ENCODE assay signal across 13 mouse cellular contexts in the genomic region with DNA sequence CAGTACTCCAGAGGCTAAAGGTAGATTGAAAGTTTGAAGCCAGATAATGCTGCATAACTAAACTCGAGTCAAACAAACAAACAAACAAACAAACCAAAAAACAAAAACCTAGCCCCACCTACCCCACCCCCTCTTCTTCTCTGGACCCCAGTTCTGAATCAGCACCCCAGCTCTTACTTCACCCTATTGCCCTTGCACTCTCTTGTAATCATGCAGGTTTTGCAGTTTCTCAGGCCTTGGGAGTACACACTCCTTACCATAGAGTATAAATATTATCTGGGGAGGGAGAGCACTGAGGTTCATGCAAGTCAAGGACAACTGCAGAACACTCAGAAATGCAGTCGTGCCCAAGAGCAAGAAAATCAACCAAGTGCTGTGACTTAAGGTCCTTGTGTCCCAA. TPM values are rescaled to one million over a fixed set of nuclear protein-coding genes. Genes with fewer than 3 reads are reported as not detected.
DNase-seq lines count a peak whose midpoint lies in the region; ATAC-seq lines count a peak whose summit lies in the region.
"Had no signal": no experiment of that assay in that cellular context is flagged by ENCODE, and none has a peak within 500 bp of the region (broad histone marks: within the 10 kb centered on the region; RNA-seq: fewer than 3 reads in every experiment).

No protein-coding gene starts in this region.

- H3K4me2 ChIP-seq in liver, embryonic 12.5 days, result no peak overlapping the region
- no peak overlapping the region for H3K4me2 ChIP-seq in forebrain, embryonic 11.5 days (ENCODE audit: low read depth, low read length, severe bottlenecking)
- no peak overlapping the region for H3K4me2 ChIP-seq in hindbrain, embryonic 12.5 days (replicated peaks)
- H3K4me2 ChIP-seq in midbrain, embryonic 12.5 days (replicated peaks), result no peak overlapping the region

- H3K27ac ChIP-seq in liver, embryonic 12.5 days, result peak overlapping the region; percentile 79; the same call in 1 of the 2 replicates
- peak overlapping the region; percentile 92 for H3K27ac ChIP-seq in forebrain, embryonic 11.5 days (ENCODE audit: low read depth, low read length)
- H3K27ac ChIP-seq in hindbrain, embryonic 12.5 days, result 0 out of 2 replicates have a peak overlapping the region, but pooled peaks have one; percentile 30
- peak overlapping the region; percentile 91 for H3K27ac ChIP-seq in midbrain, embryonic 12.5 days (replicated peaks)

- WGBS in liver, embryonic 12.5 days (ENCODE audit: insufficient replicate concordance), result 77% methylated on average over 2 of the region's 2 CpGs
- 93% methylated on average over 2 of the region's 2 CpGs for WGBS in forebrain, embryonic 11.5 days
- 96% methylated on average over 2 of the region's 2 CpGs for WGBS in hindbrain, embryonic 12.5 days
- 98% methylated on average over 2 of the region's 2 CpGs for WGBS in midbrain, embryonic 12.5 days

- H3K36me3 ChIP-seq in liver, embryonic 12.5 days, result peaks cover 37% of the 10 kb centered on the region
- H3K36me3 ChIP-seq in forebrain, embryonic 11.5 days (ENCODE audit: control insufficient read depth, insufficient read depth, low read length), result no peaks in the 10 kb centered on the region; the same call in 1 of the 2 replicates
- 0 out of 2 replicates have a peak, but pooled peaks cover 4% of the 10 kb centered on the region for H3K36me3 ChIP-seq in hindbrain, embryonic 12.5 days
- H3K36me3 ChIP-seq in midbrain, embryonic 12.5 days, result no peaks in the 10 kb centered on the region

- H3K9ac ChIP-seq in liver, embryonic 12.5 days, result no peak overlapping the region
- H3K9ac ChIP-seq in forebrain, embryonic 11.5 days (ENCODE audit: low read length), result no peak overlapping the region
- H3K9ac ChIP-seq in hindbrain, embryonic 12.5 days, result no peak overlapping the region
- no peak overlapping the region for H3K9ac ChIP-seq in midbrain, embryonic 12.5 days (replicated peaks)

- no peak for ATAC-seq in liver, embryonic 12.5 days
- ATAC-seq in forebrain, embryonic 11.5 days (replicated peaks; ENCODE audit: low FRiP score), result no peak
- no peak for ATAC-seq in hindbrain, embryonic 12.5 days (ENCODE audit: low FRiP score)
- ATAC-seq in midbrain, embryonic 12.5 days (ENCODE audit: low FRiP score, low read depth), result no peak

- H3K27me3 ChIP-seq in liver, embryonic 12.5 days (replicated peaks), result no peaks in the 10 kb centered on the region
- no peaks in the 10 kb centered on the region for H3K27me3 ChIP-seq in forebrain, embryonic 11.5 days (ENCODE audit: control insufficient read depth, insufficient read depth, low read length)
- no peaks in the 10 kb centered on the region for H3K27me3 ChIP-seq in hindbrain, embryonic 12.5 days
- no peaks in the 10 kb centered on the region for H3K27me3 ChIP-seq in midbrain, embryonic 12.5 days

- H3K4me1 ChIP-seq in liver, embryonic 12.5 days, result peaks cover 37% of the 10 kb centered on the region
- H3K4me1 ChIP-seq in forebrain, embryonic 11.5 days (replicated peaks; ENCODE audit: control insufficient read depth, insufficient read depth, low read length), result peaks cover 7% of the 10 kb centered on the region; the same call in 1 of the 2 replicates
- peaks cover 17% of the 10 kb centered on the region for H3K4me1 ChIP-seq in hindbrain, embryonic 12.5 days
- H3K4me1 ChIP-seq in midbrain, embryonic 12.5 days, result peaks cover 27% of the 10 kb centered on the region

- no peak overlapping the region for H3K4me3 ChIP-seq in liver, embryonic 12.5 days
- 0 out of 2 replicates have a peak overlapping the region, but pooled peaks have one; percentile 94 for H3K4me3 ChIP-seq in forebrain, embryonic 11.5 days (ENCODE audit: low read depth, low read length)
- H3K4me3 ChIP-seq in hindbrain, embryonic 12.5 days, result no peak overlapping the region
- no peak overlapping the region for H3K4me3 ChIP-seq in midbrain, embryonic 12.5 days

- no peaks in the 10 kb centered on the region for H3K9me3 ChIP-seq in liver, embryonic 12.5 days (replicated peaks)
- no peaks in the 10 kb centered on the region for H3K9me3 ChIP-seq in forebrain, embryonic 11.5 days (ENCODE audit: control insufficient read depth, low read length)
- no peaks in the 10 kb centered on the region for H3K9me3 ChIP-seq in hindbrain, embryonic 12.5 days (replicated peaks)
- H3K9me3 ChIP-seq in midbrain, embryonic 12.5 days, result no peaks in the 10 kb centered on the region

- no peak for DNase-seq in liver
- DNase-seq in forebrain, embryonic 11.5 days (ENCODE audit: low spot score), result no peak
- no peak for DNase-seq in cerebellum, postnatal 10 days
- DNase-seq in retina, embryonic 14.5 days (ENCODE audit: low spot score), result no peak
- no peak for DNase-seq in right cerebral cortex, postnatal 4 days
- DNase-seq: cerebellum, postnatal 36 days; kidney, adult 11 months; lung, postnatal 4 days had no signal

RNA-seq across cellular contexts. Expression of a gene that starts 1.0 kb away (rescaled TPM):
- polyA plus RNA-seq in liver, embryonic 12.5 days (2016; fragmentation: Nextera tagmentation; extraction: Ambion mirVana), result 354 and 366 TPM in 2 replicates
- 653 and 672 TPM in 2 replicates for polyA plus RNA-seq in forebrain, embryonic 11.5 days (2014; fragmentation: Nextera tagmentation; extraction: Ambion mirVana)
- 626 and 637 TPM in 2 replicates for polyA plus RNA-seq in hindbrain, embryonic 12.5 days (2016; fragmentation: Nextera tagmentation; extraction: Ambion mirVana)
- polyA plus RNA-seq in midbrain, embryonic 12.5 days (2016; fragmentation: Nextera tagmentation; extraction: Ambion mirVana), result 645 and 652 TPM in 2 replicates

RNA-seq across cellular contexts. Expression of a gene that starts 9.0 kb away (rescaled TPM):
- polyA plus RNA-seq in liver, embryonic 12.5 days (2016; fragmentation: Nextera tagmentation; extraction: Ambion mirVana), result 12.3 and 13.6 TPM in 2 replicates
- polyA plus RNA-seq in forebrain, embryonic 11.5 days (2014; fragmentation: Nextera tagmentation; extraction: Ambion mirVana), result 24.6 and 24.7 TPM in 2 replicates
- polyA plus RNA-seq in hindbrain, embryonic 12.5 days (2016; fragmentation: Nextera tagmentation; extraction: Ambion mirVana), result 20.5 and 21.6 TPM in 2 replicates
- polyA plus RNA-seq in midbrain, embryonic 12.5 days (2016; fragmentation: Nextera tagmentation; extraction: Ambion mirVana), result 18.3 and 24.0 TPM in 2 replicates

RNA-seq across cellular contexts. Expression of a gene that starts 24.3 kb away (rescaled TPM):
- 16.8 and 19.4 TPM in 2 replicates for polyA plus RNA-seq in liver, embryonic 12.5 days (2016; fragmentation: Nextera tagmentation; extraction: Ambion mirVana)
- polyA plus RNA-seq in forebrain, embryonic 11.5 days (2014; fragmentation: Nextera tagmentation; extraction: Ambion mirVana), result 25.8 and 26.1 TPM in 2 replicates
- 25.2 and 28.9 TPM in 2 replicates for polyA plus RNA-seq in hindbrain, embryonic 12.5 days (2016; fragmentation: Nextera tagmentation; extraction: Ambion mirVana)
- 25.2 and 27.5 TPM in 2 replicates for polyA plus RNA-seq in midbrain, embryonic 12.5 days (2016; fragmentation: Nextera tagmentation; extraction: Ambion mirVana)

RNA-seq across cellular contexts. Expression of a gene that starts 30.2 kb away (rescaled TPM):
- polyA plus RNA-seq in liver, embryonic 12.5 days (2016; fragmentation: Nextera tagmentation; extraction: Ambion mirVana), result 280 and 292 TPM in 2 replicates
- 378 and 409 TPM in 2 replicates for polyA plus RNA-seq in forebrain, embryonic 11.5 days (2014; fragmentation: Nextera tagmentation; extraction: Ambion mirVana)
- polyA plus RNA-seq in hindbrain, embryonic 12.5 days (2016; fragmentation: Nextera tagmentation; extraction: Ambion mirVana), result 243 and 249 TPM in 2 replicates
- 281 and 296 TPM in 2 replicates for polyA plus RNA-seq in midbrain, embryonic 12.5 days (2016; fragmentation: Nextera tagmentation; extraction: Ambion mirVana)

RNA-seq across cellular contexts. Expression of a gene that starts 31.9 kb away (rescaled TPM):
- polyA plus RNA-seq in liver, embryonic 12.5 days (2016; fragmentation: Nextera tagmentation; extraction: Ambion mirVana), result 0.20 and 0.47 TPM in 2 replicates
- 0.56 and 0.96 TPM in 2 replicates for polyA plus RNA-seq in forebrain, embryonic 11.5 days (2014; fragmentation: Nextera tagmentation; extraction: Ambion mirVana)
- polyA plus RNA-seq in hindbrain, embryonic 12.5 days (2016; fragmentation: Nextera tagmentation; extraction: Ambion mirVana), result 0.61 and 1.2 TPM in 2 replicates
- 0.24 and 0.55 TPM in 2 replicates for polyA plus RNA-seq in midbrain, embryonic 12.5 days (2016; fragmentation: Nextera tagmentation; extraction: Ambion mirVana)
- polyA plus RNA-seq: brain, embryonic 14.5 days; small intestine, adult 2 months had no signal

Comparison
In these comparisons a context has a peak if more than half of its experiments do, and no peak if none do; other contexts are left out.
1. H3K27ac ChIP-seq: peak in every context shown above with its lines; median percentile 92 in forebrain, embryonic 11.5 days; 91 in midbrain, embryonic 12.5 days; 79 in liver, embryonic 12.5 days; 30 in hindbrain, embryonic 12.5 days.